9 mouse cellular contexts compared by ENCODE assay signal in the genomic region with DNA sequence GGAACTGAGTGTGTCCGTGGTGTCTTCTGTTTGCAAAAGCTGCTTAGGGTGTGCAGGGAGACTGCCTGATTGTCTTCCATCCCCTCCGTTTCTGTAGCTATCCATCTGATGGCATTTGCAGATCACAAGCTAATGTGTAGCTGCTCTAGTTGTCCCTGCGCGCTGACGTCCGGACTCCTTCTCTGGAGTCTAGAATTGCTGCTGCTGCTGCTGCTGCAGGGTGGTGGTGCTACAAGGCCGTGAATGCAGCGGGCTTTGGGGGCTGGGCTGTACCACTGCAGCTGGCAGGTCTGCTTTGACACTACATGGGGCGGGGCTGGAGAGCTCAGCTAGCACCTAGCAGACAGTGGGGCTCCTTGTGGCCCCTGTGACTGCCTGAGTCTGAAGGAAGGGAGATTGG. TPM values are rescaled to one million over a fixed set of nuclear protein-coding genes. Genes with fewer than 3 reads are reported as not detected.
DNase-seq lines count a peak whose midpoint lies in the region; ATAC-seq lines count a peak whose summit lies in the region.
"Had no signal": no experiment of that assay in that cellular context is flagged by ENCODE, and none has a peak within 500 bp of the region (broad histone marks: within the 10 kb centered on the region; RNA-seq: fewer than 3 reads in every experiment).

No protein-coding gene starts in this region.

- ATAC-seq in cerebellum, adult (ENCODE audit: insufficient number of reproducible peaks, low FRiP score, low TSS enrichment) = 0 out of 2 replicates have a peak, but pooled peaks have one; percentile 24

- intact Hi-C loops in left cerebral cortex, postnatal 25 days (cut with DNase I) = loop anchor here (10.0 kb wide), 2 partner anchors 309 to 1731 kb away; no protein-coding TSS in a partner anchor
- intact Hi-C loops in heart, postnatal 14 days (cut with DNase I) = no loop called here

- no peak for DNase-seq in cerebellum, adult 9-10 months
- peak; percentile 22 to 41 for DNase-seq in cerebellum, postnatal 25 days
- peak; percentile 56 to 64 for DNase-seq in frontal cortex, postnatal 25 days (ENCODE audit: low spot score in 2 of 2)
- DNase-seq in left cerebral cortex, postnatal 25 days (ENCODE audit: low spot score in 2 of 2) = peak; percentile 84 to 92
- peak; percentile 84 to 87 for DNase-seq in right cerebral cortex, adult 2 months (ENCODE audit: low spot score in 2 of 2)
- no peak for DNase-seq in adrenal gland, adult 8-10 months
- DNase-seq in heart, postnatal 14 days = no peak

RNA-seq across cellular contexts. Expression of gene Lrfn5, which starts 3.2 kb away (rescaled TPM):
- 100 to 1,000 TPM; 121 TPM for total RNA-seq in left cerebral cortex, postnatal 25 days (2021)
- total RNA-seq in adrenal gland, adult 8-10 months (2022) = under 1 TPM in 3 of 4 experiments, not detected in 1; 0.21 to 0.30 (median 0.28) TPM
- not detected for total RNA-seq in heart, postnatal 14 days (2021)
- total RNA-seq: common myeloid progenitor, adult 5-6 weeks had no signal

Comparison
In these comparisons a context has a peak if more than half of its experiments do, and no peak if none do; other contexts are left out.
1. DNase-seq: peak in cerebellum, postnatal 25 days (2 of 2), frontal cortex, postnatal 25 days (2 of 2), left cerebral cortex, postnatal 25 days (2 of 2) and right cerebral cortex, adult 2 months (2 of 2); none in cerebellum, adult 9-10 months (single experiment), adrenal gland, adult 8-10 months (single experiment) and heart, postnatal 14 days (0 of 2).
2. RNA of gene Lrfn5, which starts 3.2 kb away (total RNA-seq): 121 TPM in left cerebral cortex, postnatal 25 days; 0.21 to 0.30 TPM in adrenal gland, adult 8-10 months and not detected in heart, postnatal 14 days; every median in the first group is over 10 times any median in the second.